In the genomic region with DNA sequence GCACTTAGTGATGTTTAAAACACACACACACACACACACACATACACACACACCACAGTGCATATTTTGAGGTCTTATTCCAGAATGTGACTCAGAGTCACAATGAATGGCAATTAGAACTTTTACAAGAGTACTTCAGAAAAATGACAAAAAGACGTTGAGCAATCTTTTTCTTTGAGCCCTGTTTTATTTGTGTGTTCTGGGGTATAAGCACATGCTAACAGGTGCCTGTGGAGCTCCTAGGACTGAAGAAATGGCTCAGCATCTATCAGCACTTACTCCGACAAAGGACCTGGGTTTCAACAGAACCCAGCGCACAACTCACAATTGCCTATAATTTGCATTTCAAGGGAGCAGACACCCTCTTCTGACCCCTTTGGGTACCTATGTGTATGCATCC, we compare ENCODE assay signal across 22 mouse cellular contexts. TPM values are rescaled to one million over a fixed set of nuclear protein-coding genes. Genes with fewer than 3 reads are reported as not detected.
DNase-seq lines count a peak whose midpoint lies in the region; ATAC-seq and TF ChIP-seq lines count a peak whose summit lies in the region.
"Had no signal": no experiment of that assay in that cellular context is flagged by ENCODE, and none has a peak within 500 bp of the region (broad histone marks: within the 10 kb centered on the region; RNA-seq: fewer than 3 reads in every experiment).

No protein-coding gene starts in this region.

- peak; percentile 13 for DNase-seq in heart, embryonic 10.5 days (ENCODE audit: low spot score)
- no peak for DNase-seq in heart, postnatal 14 days
- peak; percentile 80 for DNase-seq in lung, postnatal 0 days (ENCODE audit: low spot score)
- no peak for DNase-seq in lung, adult 2 months
- DNase-seq: adrenal gland, adult 2 months; adrenal gland, postnatal 10 days; adrenal gland, postnatal 25 days; cerebellum, adult 11 months; cerebellum, adult 18-20 months; cerebellum, adult 8-10 months; cerebellum, adult 9-11 months; cerebellum, postnatal 14 days; cerebellum, postnatal 36 days; embryo, embryonic 11 days had no signal

- H3K4me1 ChIP-seq in heart, embryonic 10.5 days: peaks cover 5% of the 10 kb centered on the region; the same call in 1 of the 2 replicates
- no peaks in the 10 kb centered on the region for H3K4me1 ChIP-seq in lung, postnatal 0 days (ENCODE audit: insufficient read depth, low read depth, low read length)
- no peaks in the 10 kb centered on the region for H3K4me1 ChIP-seq in lung, adult 2 months (ENCODE audit: control insufficient read depth, insufficient read depth, low read length)
- H3K4me1 ChIP-seq: forebrain, embryonic 12.5 days had no signal

- intact Hi-C loops in heart, postnatal 14 days (cut with DNase I): no loop called here

- H3K9ac ChIP-seq in lung, postnatal 0 days (replicated peaks; ENCODE audit: low read depth): no peak overlapping the region
- H3K9ac ChIP-seq: embryonic facial prominence, embryonic 13.5 days; embryonic facial prominence, embryonic 15.5 days; forebrain, embryonic 12.5 days had no signal

- 66% methylated on average over 3 of the region's 3 CpGs for WGBS in heart, embryonic 10.5 days
- 44% methylated on average over 3 of the region's 3 CpGs for WGBS in lung, postnatal 0 days
- 60% methylated on average over 3 of the region's 3 CpGs for WGBS in lung, adult 2 months

- no peak overlapping the region for H3K4me3 ChIP-seq in heart, embryonic 10.5 days
- no peak overlapping the region for H3K4me3 ChIP-seq in lung, postnatal 0 days (ENCODE audit: low read depth, low read length)
- H3K4me3 ChIP-seq in lung, adult 2 months (replicated peaks; ENCODE audit: extremely low read depth, low read depth, low read length): no peak overlapping the region
- H3K4me3 ChIP-seq: embryonic facial prominence, embryonic 13.5 days; embryonic facial prominence, embryonic 15.5 days; erythroblast, embryonic 14.5 days; forebrain, embryonic 10.5 days; forebrain, embryonic 12.5 days had no signal

- TF ChIP-seq POLR2A in lung, adult 2 months (IDR thresholded peaks at IDR 0.05; ENCODE audit: borderline replicate concordance, extremely low read depth, low read depth, low read length): no peak

- H3K27ac ChIP-seq in heart, embryonic 10.5 days: no peak overlapping the region
- H3K27ac ChIP-seq in lung, postnatal 0 days (ENCODE audit: low read length): no peak overlapping the region
- H3K27ac ChIP-seq: embryonic facial prominence, embryonic 13.5 days; embryonic facial prominence, embryonic 15.5 days; forebrain, embryonic 10.5 days; forebrain, embryonic 12.5 days had no signal

- H3K36me3 ChIP-seq in heart, embryonic 10.5 days: no peaks in the 10 kb centered on the region
- no peaks in the 10 kb centered on the region for H3K36me3 ChIP-seq in lung, postnatal 0 days (ENCODE audit: insufficient read depth, low read length)
- H3K36me3 ChIP-seq: embryonic facial prominence, embryonic 13.5 days; embryonic facial prominence, embryonic 15.5 days; forebrain, embryonic 10.5 days; forebrain, embryonic 12.5 days had no signal

- no peak for TF ChIP-seq CTCF in lung, postnatal 0 days (IDR thresholded peaks at IDR 0.05)
- TF ChIP-seq CTCF in lung, adult 2 months (IDR thresholded peaks at IDR 0.05; ENCODE audit: insufficient read depth, low read length): no peak

- peak; percentile 83 for TF ChIP-seq EP300 in lung, postnatal 0 days (IDR thresholded peaks at IDR 0.05)

- H3K27me3 ChIP-seq in heart, embryonic 10.5 days (ENCODE audit: insufficient read depth, poor library complexity, severe bottlenecking): no peaks in the 10 kb centered on the region
- H3K27me3 ChIP-seq in lung, postnatal 0 days (replicated peaks; ENCODE audit: insufficient read depth, low read length): no peaks in the 10 kb centered on the region
- H3K27me3 ChIP-seq: embryonic facial prominence, embryonic 13.5 days; embryonic facial prominence, embryonic 15.5 days; forebrain, embryonic 12.5 days had no signal

- no peaks in the 10 kb centered on the region for H3K9me3 ChIP-seq in heart, embryonic 10.5 days
- no peaks in the 10 kb centered on the region for H3K9me3 ChIP-seq in lung, postnatal 0 days (ENCODE audit: low read length)
- H3K9me3 ChIP-seq: embryonic facial prominence, embryonic 13.5 days; embryonic facial prominence, embryonic 15.5 days; forebrain, embryonic 10.5 days; forebrain, embryonic 12.5 days had no signal

- H3K4me2 ChIP-seq in lung, postnatal 0 days (replicated peaks; ENCODE audit: low read depth, low read length): no peak overlapping the region
- H3K4me2 ChIP-seq: embryonic facial prominence, embryonic 13.5 days; embryonic facial prominence, embryonic 15.5 days; forebrain, embryonic 12.5 days had no signal

- peak; percentile 78 for ATAC-seq in lung, postnatal 0 days
- ATAC-seq: forebrain, embryonic 14.5 days; forebrain, embryonic 16.5 days had no signal

RNA-seq across cellular contexts. Expression of a gene that starts 31.0 kb away (rescaled TPM):
- 3.2 and 3.7 TPM in 2 replicates for polyA plus RNA-seq in heart, embryonic 10.5 days (2016; fragmentation: Nextera tagmentation; extraction: Ambion mirVana)
- 1 to 10 TPM; 1.3 to 1.4 TPM for total RNA-seq in heart, postnatal 14 days (2021)
- polyA plus RNA-seq in lung, postnatal 0 days (2015; fragmentation: Nextera tagmentation; extraction: Ambion mirVana): 1.9 and 2.3 TPM in 2 replicates
- polyA plus RNA-seq in lung, adult 2 months (2012; rRNA removed): 8.2 and 11.2 TPM in 2 replicates
- total RNA-seq: common myeloid progenitor, adult 5-6 weeks had no signal
- polyA plus RNA-seq: erythroblast, embryonic 14.5 days had no signal

Comparison
In these comparisons a context has a peak if more than half of its experiments do, and no peak if none do; other contexts are left out.
1. DNase-seq: peak in heart, embryonic 10.5 days (single experiment) and lung, postnatal 0 days (single experiment); none in heart, postnatal 14 days (0 of 2) and lung, adult 2 months (single experiment).